Mouse (Mus musculus) CH12.LX (cell line): ENCODE results near the gene Cenpe. TPM values are rescaled to one million over a fixed set of nuclear protein-coding genes. Genes with fewer than 3 reads are reported as not detected.
A peak's percentile ranks its signal among the peaks of the same experiment; 100 is the strongest.

Experiments
- DNase-seq: peaks from one replicate; pipeline ENCODE4 v3.0.0-alpha.2; 2013; ENCODE audit errors: extremely low read depth
- H3K27ac ChIP-seq: 2 replicates; pipeline ENCODE4 v1.5.1; 2012; ENCODE audit warnings: low read depth, mild to moderate bottlenecking, control low read depth, moderate library complexity; ENCODE audit not compliant: insufficient read depth
- H3K27me3 ChIP-seq: replicated peaks from 2 replicates; pipeline ENCODE3; 2012; ENCODE audit warnings: inconsistent platforms
- H3K36me3 ChIP-seq, 2 experiments: replicated peaks in 1 of 2; 2 replicates each; pipeline versions ENCODE3 to v1.6.1; 2012; ENCODE audit warnings: inconsistent platforms in 1 of 2, low read length in 1 of 2, mild to moderate bottlenecking in 1 of 2, mixed read lengths in 1 of 2, moderate library complexity in 1 of 2; ENCODE audit not compliant: control insufficient read depth in 1 of 2, insufficient read depth in 1 of 2
- H3K4me1 ChIP-seq, 2 experiments: 2 replicates each; pipeline ENCODE4 v1.6.1; 2012; ENCODE audit warnings: inconsistent platforms in 1 of 2, moderate library complexity in 1 of 2; ENCODE audit not compliant: insufficient read depth in 2 of 2, control insufficient read depth in 1 of 2
- H3K4me2 ChIP-seq: 2 replicates; pipeline ENCODE4 v1.6.1; 2012; ENCODE audit warnings: low read depth, mild to moderate bottlenecking, control low read depth; ENCODE audit not compliant: poor library complexity, insufficient read depth, severe bottlenecking
- H3K4me3 ChIP-seq, 3 experiments: fragments of 150-350 bp in 1 of 3; sonication (generic) in 1 of 3; replicated peaks in 1 of 3; 2 replicates each; pipeline versions ENCODE3 to v1.5.1; 2011 to 2012; ENCODE audit warnings: low read depth in 2 of 3, low read length in 2 of 3, mild to moderate bottlenecking in 2 of 3, moderate library complexity in 2 of 3, control low read depth in 1 of 3, improper control_type of control experiment in 1 of 3, inconsistent platforms in 1 of 3, mixed read lengths in 1 of 3; ENCODE audit not compliant: poor library complexity in 1 of 3
- H3K79me2 ChIP-seq: replicated peaks from 2 replicates; pipeline ENCODE4 v1.6.1; 2012; ENCODE audit warnings: mild to moderate bottlenecking, moderate library complexity; ENCODE audit not compliant: control insufficient read depth, poor library complexity, insufficient read depth, severe bottlenecking; ENCODE audit errors: extremely low read depth
- H3K9ac ChIP-seq: 2 replicates; pipeline ENCODE4 v1.6.1; 2012; ENCODE audit warnings: low read depth, mild to moderate bottlenecking, control low read depth, moderate library complexity; ENCODE audit not compliant: insufficient read depth
- H3K9me3 ChIP-seq: replicated peaks from 2 replicates; pipeline ENCODE3; 2012; ENCODE audit warnings: low read length, inconsistent platforms, mixed read lengths
- CHD1 ChIP-seq: IDR thresholded peaks from 2 replicates; pipeline ENCODE4 v1.6.1; 2012; ENCODE audit warnings: low read depth, low read length, improper control_type of control experiment, inconsistent platforms
- CHD2 ChIP-seq: IDR thresholded peaks from 2 replicates; pipeline ENCODE4 v1.6.1; 2011; ENCODE audit warnings: low read length, improper control_type of control experiment
- CTCF ChIP-seq, 2 experiments: IDR thresholded peaks in 1 of 2; conservative IDR thresholded peaks in 1 of 2; 2 replicates each; pipeline ENCODE4 v1.5.1; 2011 to 2012; ENCODE audit warnings: low read depth in 2 of 2, low read length in 2 of 2, improper control_type of control experiment in 1 of 2, inconsistent platforms in 1 of 2, mild to moderate bottlenecking in 1 of 2, moderate library complexity in 1 of 2
- ELF1 ChIP-seq: IDR thresholded peaks from 2 replicates; pipeline ENCODE4 v1.6.1; 2014; ENCODE audit warnings: low read depth, mild to moderate bottlenecking, inconsistent platforms, low read length, improper control_type of control experiment
- EP300 ChIP-seq: IDR thresholded peaks from 2 replicates; pipeline ENCODE4 v1.6.1; 2011; ENCODE audit warnings: low read length, improper control_type of control experiment
- ETS1 ChIP-seq: conservative IDR thresholded peaks from 2 replicates; pipeline ENCODE4 v1.6.1; 2012; ENCODE audit warnings: low read depth, mild to moderate bottlenecking, inconsistent platforms, low read length, improper control_type of control experiment, moderate library complexity
- GABPA ChIP-seq: IDR thresholded peaks from 2 replicates; pipeline ENCODE4 v1.6.1; 2012; ENCODE audit warnings: low read depth, low read length, improper control_type of control experiment, inconsistent platforms; ENCODE audit not compliant: insufficient replicate concordance
- HCFC1 ChIP-seq: IDR thresholded peaks from 2 replicates; pipeline ENCODE4 v1.6.1; 2012; ENCODE audit warnings: low read depth, mild to moderate bottlenecking, inconsistent platforms, low read length, improper control_type of control experiment
- IRF4 ChIP-seq: IDR thresholded peaks from 2 replicates; pipeline ENCODE4 v1.6.1; 2014; ENCODE audit warnings: low read depth, mild to moderate bottlenecking, inconsistent platforms, low read length, improper control_type of control experiment
- JUN ChIP-seq: IDR thresholded peaks from 2 replicates; pipeline ENCODE4 v1.6.1; 2011; ENCODE audit warnings: low read depth, mild to moderate bottlenecking, low read length, improper control_type of control experiment, moderate library complexity; ENCODE audit not compliant: insufficient read depth
- JUND ChIP-seq: conservative IDR thresholded peaks from 2 replicates; pipeline ENCODE4 v1.6.1; 2011; ENCODE audit warnings: low read depth, low read length, improper control_type of control experiment
- KAT2A ChIP-seq: IDR thresholded peaks from 2 replicates; pipeline ENCODE4 v1.6.1; 2012; ENCODE audit warnings: low read length, improper control_type of control experiment, inconsistent platforms; ENCODE audit not compliant: insufficient replicate concordance
- MAFK ChIP-seq: IDR thresholded peaks from 2 replicates; pipeline ENCODE4 v1.6.1; 2011; ENCODE audit warnings: low read length, improper control_type of control experiment; ENCODE audit not compliant: insufficient replicate concordance
- MAX ChIP-seq: IDR thresholded peaks from 2 replicates; pipeline ENCODE4 v1.6.1; 2011; ENCODE audit warnings: low read length, improper control_type of control experiment
- MAZ ChIP-seq: IDR thresholded peaks from 2 replicates; pipeline ENCODE4 v1.6.1; 2012; ENCODE audit warnings: low read depth, mild to moderate bottlenecking, inconsistent platforms, low read length, improper control_type of control experiment, moderate library complexity
- MXI1 ChIP-seq: IDR thresholded peaks from 2 replicates; pipeline ENCODE4 v1.6.1; 2011; ENCODE audit warnings: mild to moderate bottlenecking, low read depth, low read length, improper control_type of control experiment
- MYC ChIP-seq: IDR thresholded peaks from 2 replicates; pipeline ENCODE4 v1.6.1; 2011; ENCODE audit warnings: low read depth, mild to moderate bottlenecking, improper control_type of control experiment, low read length
- NRF1 ChIP-seq: IDR thresholded peaks from 2 replicates; pipeline ENCODE4 v1.6.1; 2014; ENCODE audit warnings: low read depth, mild to moderate bottlenecking, inconsistent platforms, low read length, improper control_type of control experiment, moderate library complexity
- PAX5 ChIP-seq: IDR thresholded peaks from 2 replicates; pipeline ENCODE4 v1.6.1; 2012; ENCODE audit warnings: low read length, inconsistent platforms, mixed read lengths
- POLR2A ChIP-seq: IDR thresholded peaks from 2 replicates; pipeline ENCODE4 v1.6.1; 2011; ENCODE audit warnings: low read depth, mild to moderate bottlenecking, improper control_type of control experiment, low read length
- RAD21 ChIP-seq: IDR thresholded peaks from 2 replicates; pipeline ENCODE4 v1.6.1; 2011; ENCODE audit warnings: low read depth, mild to moderate bottlenecking, low read length, improper control_type of control experiment, moderate library complexity
- RCOR1 ChIP-seq: conservative IDR thresholded peaks from 2 replicates; pipeline ENCODE4 v1.6.1; 2012; ENCODE audit warnings: low read depth, mild to moderate bottlenecking, inconsistent platforms, low read length, improper control_type of control experiment
- SMC3 ChIP-seq: IDR thresholded peaks from 2 replicates; pipeline ENCODE4 v1.6.1; 2011; ENCODE audit warnings: low read depth, low read length, improper control_type of control experiment
- TBP ChIP-seq: conservative IDR thresholded peaks from 2 replicates; pipeline ENCODE4 v1.6.1; 2011; ENCODE audit warnings: low read depth, low read length, improper control_type of control experiment
- TCF12 ChIP-seq: IDR thresholded peaks from 2 replicates; pipeline ENCODE4 v1.6.1; 2014; ENCODE audit warnings: low read depth, mild to moderate bottlenecking, inconsistent platforms, low read length, improper control_type of control experiment
- UBTF ChIP-seq: IDR thresholded peaks from 2 replicates; pipeline ENCODE4 v1.6.1; 2012; ENCODE audit warnings: low read depth, mild to moderate bottlenecking, inconsistent platforms, low read length, improper control_type of control experiment, moderate library complexity
- USF1 ChIP-seq: IDR thresholded peaks from 2 replicates; pipeline ENCODE4 v1.6.1; 2014; ENCODE audit warnings: low read depth, mild to moderate bottlenecking, inconsistent platforms, low read length, improper control_type of control experiment
- USF2 ChIP-seq: conservative IDR thresholded peaks from 2 replicates; pipeline ENCODE4 v1.6.1; 2011; ENCODE audit warnings: low read depth, low read length, improper control_type of control experiment
- ZC3H11A ChIP-seq: IDR thresholded peaks from 2 replicates; pipeline ENCODE4 v1.6.1; 2012; ENCODE audit warnings: low read depth, mild to moderate bottlenecking, inconsistent platforms, low read length, improper control_type of control experiment
- ZKSCAN1 ChIP-seq: IDR thresholded peaks from 2 replicates; pipeline ENCODE4 v1.6.1; 2012; ENCODE audit warnings: low read depth, inconsistent platforms, low read length, improper control_type of control experiment, borderline replicate concordance
- ZMIZ1 ChIP-seq: IDR thresholded peaks from 2 replicates; pipeline ENCODE4 v1.6.1; 2012; ENCODE audit warnings: low read depth, mild to moderate bottlenecking, inconsistent platforms, low read length, improper control_type of control experiment
- dilution Hi-C: fragments of 300-500 bp; cut with MboI; formaldehyde crosslinking; loops from 2 replicates; pipeline ENCODE4 v1.14.3; 2020; ENCODE audit warnings: low sequenced_read_pairs; ENCODE audit not compliant: extremely low pct_unique_long_range_greater_than_20kb, extremely low pct_ligation_motif_present
- in situ Hi-C: fragments of 300-500 bp; cut with MboI; formaldehyde crosslinking; loops from 3 replicates; pipeline ENCODE4 v1.14.3; 2019; ENCODE audit warnings: low sequenced_read_pairs, low pct_ligation_motif_present, low pct_unique_long_range_greater_than_20kb, mixed read lengths
- polyA plus RNA-seq: library from polyadenylated mRNA; unstranded; fragments of >175 nt; gene quantifications from 2 replicates; pipeline ENCODE4 v1.2.1, GENCODE M21; 2012; ENCODE audit warnings: low read depth; ENCODE audit not compliant: insufficient read length
- total RNA-seq, 2 experiments: library from RNA; depleted of rRNA; stranded (reverse); fragments of 300-350 nt in 1 of 2; fragments of >200 nt in 1 of 2; gene quantifications; 2 replicates each; pipeline ENCODE4 v1.2.3; 2012 to 2014

Cenpe gene
- total and polyA plus RNA-seq, 3 experiments, result 47.0 to 81.1 (median 73.8) TPM

DNA sequence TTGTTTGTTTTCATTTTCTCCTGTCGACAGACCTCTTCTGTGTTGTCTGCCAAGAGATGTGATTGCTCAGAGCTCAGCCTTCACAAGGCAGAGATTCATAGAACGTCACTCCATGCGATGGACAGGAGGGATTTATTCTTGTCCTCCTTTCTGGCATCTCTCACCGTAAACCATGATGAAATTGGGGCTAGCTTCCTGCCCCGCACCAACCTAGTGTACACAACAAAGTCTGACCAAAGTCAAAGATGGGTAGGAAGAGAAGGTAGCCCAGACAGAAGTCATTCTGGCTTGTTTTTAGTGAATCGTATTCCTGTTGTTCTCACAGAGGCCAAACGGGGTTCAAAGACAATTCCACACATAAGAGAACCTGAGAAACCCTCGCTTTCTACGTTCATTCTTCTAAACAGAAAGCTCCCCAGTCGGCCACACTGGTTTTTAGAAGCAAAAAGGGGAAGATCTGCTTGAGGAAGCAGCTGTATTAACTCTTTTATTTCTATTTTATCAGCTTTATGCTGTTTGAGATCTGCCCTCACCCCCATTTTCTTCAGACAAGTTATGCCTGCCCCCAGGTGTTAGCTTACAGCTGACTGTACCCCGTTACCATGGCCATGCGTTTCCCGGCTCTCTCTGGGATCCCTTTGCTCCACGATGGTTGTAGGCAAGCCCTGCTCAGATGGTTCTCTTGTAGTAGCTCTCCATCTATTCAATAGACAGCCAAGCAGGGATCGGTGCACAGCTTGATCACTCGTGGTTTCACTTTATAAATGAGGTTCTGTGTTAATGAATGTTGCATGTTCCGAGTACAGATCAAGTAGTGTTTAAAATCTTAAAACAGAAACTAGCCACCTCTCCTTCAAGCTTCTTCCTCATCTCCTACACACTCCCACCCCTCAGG lies 11.7 kb upstream of the Cenpe start:
- Histone ChIP-seq H3K9ac (0 out of 2 replicates have a peak overlapping the region, but pooled peaks have one; percentile 6), H3K79me2 (no peaks in the 10 kb centered on the region), H3K27me3 (no peaks in the 10 kb centered on the region), H3K9me3 (no peaks in the 10 kb centered on the region), H3K36me3 (no peaks in the 10 kb centered on the region), H3K4me1 (peaks cover 0 to 2% of the 10 kb centered on the region in 2 experiments; a peak in 1 of 4 replicates), H3K4me3 (peak overlapping the region in 1 of 3 experiments; percentile 42), H3K27ac (no peak overlapping the region), H3K4me2 (peak overlapping the region; percentile 76)
- dilution Hi-C loops (no loop called here), in situ Hi-C loops (loop anchor here (10.0 kb wide), 1 partner anchor 196 kb away; no protein-coding TSS in a partner anchor)
- no peak for DNase-seq
- TF ChIP-seq CTCF (conservative IDR thresholded peaks at IDR 0.05 in 1 of 2, IDR thresholded peaks at IDR 0.05 in 1 of 2; ENCODE audit: low read depth in 2 of 2, low read length in 2 of 2) (no peak), NRF1 (no peak), MAFK (no peak), ZKSCAN1 (no peak)

- in situ Hi-C loops (loop anchor here (5.0 to 10.0 kb wide), 2 partner anchors 202 to 554 kb away; no protein-coding TSS in a partner anchor), dilution Hi-C loops (no loop called here)
- H3K27ac ChIP-seq, result no peak overlapping the region
- peak; percentile 67 for DNase-seq
- no peaks in the 10 kb centered on the region for H3K79me2 ChIP-seq
- H3K9ac ChIP-seq, result no peak overlapping the region
- 0 out of 2 replicates have a peak overlapping the region, but pooled peaks have one; percentile 16 for H3K4me2 ChIP-seq
- H3K9me3 ChIP-seq, result no peaks in the 10 kb centered on the region
- peaks cover 0 to 5% of the 10 kb centered on the region in 2 experiments; a peak in 2 of 4 replicates for H3K4me1 ChIP-seq
- H3K36me3 ChIP-seq, result no peaks in the 10 kb centered on the region
- no peaks in the 10 kb centered on the region for H3K27me3 ChIP-seq
- no peak overlapping the region for H3K4me3 ChIP-seq
- no peak for TF ChIP-seq CHD2
- TF ChIP-seq MXI1, result no peak
- no peak for TF ChIP-seq MAFK
- TF ChIP-seq RCOR1, result no peak
- no peak for TF ChIP-seq GABPA
- peak; percentile 94 for TF ChIP-seq SMC3
- TF ChIP-seq RAD21, result peak; percentile 99
- no peak; the same call in 1 of the 2 replicates for TF ChIP-seq IRF4
- TF ChIP-seq USF2, result no peak
- TF ChIP-seq USF1, result no peak
- no peak for TF ChIP-seq ZMIZ1
- TF ChIP-seq PAX5, result no peak
- TF ChIP-seq POLR2A, result no peak
- TF ChIP-seq TCF12, result no peak
- no peak for TF ChIP-seq JUN
- peak; percentile 71; the same call in 1 of the 2 replicates for TF ChIP-seq MAX
- no peak for TF ChIP-seq ZKSCAN1
- no peak for TF ChIP-seq KAT2A
- TF ChIP-seq HCFC1, result no peak
- no peak for TF ChIP-seq ETS1
- TF ChIP-seq TBP, result no peak
- TF ChIP-seq CHD1, result no peak
- TF ChIP-seq ELF1, result no peak
- peak; percentile 95 for TF ChIP-seq MYC
- no peak for TF ChIP-seq MAZ
- no peak for TF ChIP-seq JUND
- TF ChIP-seq ZC3H11A, result peak; percentile 72
- no peak for TF ChIP-seq UBTF
- TF ChIP-seq EP300, result no peak
- no peak for TF ChIP-seq NRF1
Measured at GRCm38 (mm10) chr3:135206621-135207020, 5.7 kb upstream of the Cenpe start.
